Mouse (Mus musculus): Measurements from ENCODE around the gene Tmem59l.

- TF ChIP-seq CTCF (IDR thresholded peaks at IDR 0.05; ENCODE audit: control insufficient read depth, insufficient read depth, insufficient replicate concordance, low read depth, low read length) (no peak), POLR2A (IDR thresholded peaks at IDR 0.05; ENCODE audit: control insufficient read depth, low read depth, low read length) (no peak)
Observed at GRCm38 (mm10) chr8:70461765-70462515, 25.2 kb downstream of the Tmem59l start.

Measured in testis, adult 2 months (tissue).